Mouse (Mus musculus): ENCODE measurements around the gene Spint3. TPM values are rescaled to one million over a fixed set of nuclear protein-coding genes. Genes with fewer than 3 reads are reported as not detected.

Spint3 gene
- polyA plus RNA-seq, 1 experiment from 2014 or later: not detected

DNA sequence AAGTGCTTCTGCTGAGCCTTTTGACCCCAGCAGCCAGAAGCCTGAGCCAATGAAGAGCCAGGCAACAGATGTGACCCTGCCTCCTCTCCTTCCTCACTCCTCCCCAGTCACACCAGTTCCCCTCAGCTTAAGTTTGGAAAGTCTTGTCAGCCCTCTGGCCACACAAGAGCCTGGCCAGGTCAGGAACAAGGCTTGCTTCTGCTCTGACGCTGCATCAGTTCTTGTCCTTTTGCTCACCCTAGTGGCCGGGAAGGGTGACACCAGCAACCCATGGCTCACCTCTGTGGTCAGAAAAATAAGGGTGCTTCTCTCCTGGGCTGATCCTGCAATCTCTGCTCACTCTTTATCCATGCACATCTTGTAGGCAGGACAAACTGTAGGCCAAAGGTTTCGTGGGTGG, 52.5 kb downstream of the Spint3 start:
- WGBS (ENCODE audit: insufficient replicate concordance): 3% methylated on average over 3 of the region's 3 CpGs
- Histone ChIP-seq H3K4me2 (ENCODE audit: low read depth, low read length) (no peak overlapping the region), H3K4me3 (ENCODE audit: low read depth, low read length) (no peak overlapping the region), H3K27me3 (ENCODE audit: insufficient read depth, low read length) (no peaks in the 10 kb centered on the region), H3K9me3 (ENCODE audit: low read length) (no peaks in the 10 kb centered on the region), H3K27ac (ENCODE audit: low read depth) (no peak overlapping the region), H3K36me3 (replicated peaks; ENCODE audit: insufficient read depth, low read length) (no peaks in the 10 kb centered on the region), H3K4me1 (ENCODE audit: insufficient read depth) (0 out of 2 replicates have a peak, but pooled peaks cover 5% of the 10 kb centered on the region), H3K9ac (replicated peaks) (no peak overlapping the region)
- DNase-seq (peak; percentile 61), ATAC-seq (peak; percentile 75)
- TF ChIP-seq EP300 (IDR thresholded peaks at IDR 0.05; ENCODE audit: low read depth) (no peak), CTCF (IDR thresholded peaks at IDR 0.05; ENCODE audit: low read depth) (peak; percentile 88)

Other genes starting within 250 kb of the Spint3 start
- gene Svs5, start 240.7 kb downstream of the Spint3 start, polyA plus RNA-seq (2015; fragmentation: Nextera tagmentation; extraction: Ambion mirVana): not detected in 2 replicates
- 59.4 and 63.6 TPM in 2 replicates for gene Slpi, start 184.4 kb downstream of the Spint3 start, polyA plus RNA-seq (2015; fragmentation: Nextera tagmentation; extraction: Ambion mirVana)
- gene Rbpjl, start 170.3 kb downstream of the Spint3 start, polyA plus RNA-seq (2015; fragmentation: Nextera tagmentation; extraction: Ambion mirVana): not detected in 2 replicates
- gene Matn4, start 168.3 kb downstream of the Spint3 start, polyA plus RNA-seq (2015; fragmentation: Nextera tagmentation; extraction: Ambion mirVana): 0.18 and 0.25 TPM in 2 replicates
- gene Sdc4, start 129.6 kb downstream of the Spint3 start, polyA plus RNA-seq (2015; fragmentation: Nextera tagmentation; extraction: Ambion mirVana): 194 and 208 TPM in 2 replicates
- gene Sys1, start 116.5 kb downstream of the Spint3 start, polyA plus RNA-seq (2015; fragmentation: Nextera tagmentation; extraction: Ambion mirVana): 43.5 and 46.2 TPM in 2 replicates
- gene Gm20458, start 112.5 kb downstream of the Spint3 start, polyA plus RNA-seq (2015; fragmentation: Nextera tagmentation; extraction: Ambion mirVana): 5.8 and 6.1 TPM in 2 replicates
- not detected in 2 replicates for gene Trp53tg5, start 99.7 kb downstream of the Spint3 start, polyA plus RNA-seq (2015; fragmentation: Nextera tagmentation; extraction: Ambion mirVana)
- gene Dbndd2, start 87.4 kb downstream of the Spint3 start, polyA plus RNA-seq (2015; fragmentation: Nextera tagmentation; extraction: Ambion mirVana): 2.7 TPM in 2 replicates
- 24.3 and 25.1 TPM in 2 replicates for gene Pigt, start 75.9 kb downstream of the Spint3 start, polyA plus RNA-seq (2015; fragmentation: Nextera tagmentation; extraction: Ambion mirVana)
- 3.0 and 3.3 TPM in 2 replicates for gene Wfdc2, start 11.0 kb downstream of the Spint3 start, polyA plus RNA-seq (2015; fragmentation: Nextera tagmentation; extraction: Ambion mirVana)
- gene Wfdc6a, start 12.0 kb upstream of the Spint3 start, polyA plus RNA-seq (2015; fragmentation: Nextera tagmentation; extraction: Ambion mirVana): not detected in 2 replicates
- not detected in 2 replicates for gene Eppin, start 20.1 kb upstream of the Spint3 start, polyA plus RNA-seq (2015; fragmentation: Nextera tagmentation; extraction: Ambion mirVana)
- gene Wfdc6b, start 40.1 kb upstream of the Spint3 start, polyA plus RNA-seq (2015; fragmentation: Nextera tagmentation; extraction: Ambion mirVana): not detected in 2 replicates
- not detected in 2 replicates for gene Wfdc8, start 40.2 kb upstream of the Spint3 start, polyA plus RNA-seq (2015; fragmentation: Nextera tagmentation; extraction: Ambion mirVana)
- gene Wfdc16, start 65.3 kb upstream of the Spint3 start, polyA plus RNA-seq (2015; fragmentation: Nextera tagmentation; extraction: Ambion mirVana): not detected in 2 replicates
- gene Wfdc10, start 82.6 kb upstream of the Spint3 start, polyA plus RNA-seq (2015; fragmentation: Nextera tagmentation; extraction: Ambion mirVana): not detected in 2 replicates
- not detected in 2 replicates for gene Wfdc9, start 83.1 kb upstream of the Spint3 start, polyA plus RNA-seq (2015; fragmentation: Nextera tagmentation; extraction: Ambion mirVana)
- not detected in 2 replicates for gene Wfdc11, start 100.6 kb upstream of the Spint3 start, polyA plus RNA-seq (2015; fragmentation: Nextera tagmentation; extraction: Ambion mirVana)
- gene Wfdc13, start 111.6 kb upstream of the Spint3 start, polyA plus RNA-seq (2015; fragmentation: Nextera tagmentation; extraction: Ambion mirVana): not detected in 2 replicates
- gene Spint4, start 125.0 kb upstream of the Spint3 start, polyA plus RNA-seq (2015; fragmentation: Nextera tagmentation; extraction: Ambion mirVana): not detected in 2 replicates
- gene Spint5, start 141.8 kb upstream of the Spint3 start, polyA plus RNA-seq (2015; fragmentation: Nextera tagmentation; extraction: Ambion mirVana): not detected in 2 replicates
- gene Wfdc3, start 172.5 kb upstream of the Spint3 start, polyA plus RNA-seq (2015; fragmentation: Nextera tagmentation; extraction: Ambion mirVana): 2.0 and 2.5 TPM in 2 replicates
- 33.7 and 34.2 TPM in 2 replicates for gene Dnttip1, start 172.5 kb upstream of the Spint3 start, polyA plus RNA-seq (2015; fragmentation: Nextera tagmentation; extraction: Ambion mirVana)
- 243 and 277 TPM in 2 replicates for gene Ube2c, start 196.4 kb upstream of the Spint3 start, polyA plus RNA-seq (2015; fragmentation: Nextera tagmentation; extraction: Ambion mirVana)
- gene Tnnc2, start 206.5 kb upstream of the Spint3 start, polyA plus RNA-seq (2015; fragmentation: Nextera tagmentation; extraction: Ambion mirVana): 6.5 and 127 TPM in 2 replicates
- 6.1 and 7.4 TPM in 2 replicates for gene Snx21, start 212.4 kb upstream of the Spint3 start, polyA plus RNA-seq (2015; fragmentation: Nextera tagmentation; extraction: Ambion mirVana)
- 23.1 and 25.0 TPM in 2 replicates for gene Acot8, start 231.4 kb upstream of the Spint3 start, polyA plus RNA-seq (2015; fragmentation: Nextera tagmentation; extraction: Ambion mirVana)
- 2.0 and 2.2 TPM in 2 replicates for gene Zswim3, start 231.6 kb upstream of the Spint3 start, polyA plus RNA-seq (2015; fragmentation: Nextera tagmentation; extraction: Ambion mirVana)
- 3.1 TPM in 2 replicates for gene Zswim1, start 249.2 kb upstream of the Spint3 start, polyA plus RNA-seq (2015; fragmentation: Nextera tagmentation; extraction: Ambion mirVana)